Mouse (Mus musculus): ENCODE measurements around the gene Tcte1. TPM values are rescaled to one million over a fixed set of nuclear protein-coding genes. Genes with fewer than 3 reads are reported as not detected.
A peak's percentile ranks its signal among the peaks of the same experiment; 100 is the strongest.

The Tcte1 gene
- polyA plus RNA-seq, 1 experiment from 2014 or later = 8.5 TPM

DNA sequence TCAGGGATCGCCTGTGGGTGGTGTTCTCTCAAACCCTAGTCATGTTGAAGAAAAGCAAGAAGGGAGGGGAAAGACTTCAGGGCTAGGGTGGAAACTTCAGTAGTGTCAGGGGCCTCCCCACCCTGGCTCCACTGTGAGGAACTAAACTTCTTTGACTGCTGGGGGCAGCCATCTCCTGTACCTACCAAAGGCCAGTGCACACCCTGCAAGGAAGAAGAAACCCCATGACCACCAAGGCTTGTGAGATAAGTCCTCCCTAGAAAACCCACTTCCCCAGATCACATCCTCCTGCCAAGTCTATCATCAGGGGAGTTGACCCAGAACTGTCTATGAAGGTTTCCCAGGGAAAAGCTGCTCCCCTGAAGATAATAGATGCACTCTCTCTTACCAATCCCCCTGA, 31.2 kb downstream of the Tcte1 start:
- no peak overlapping the region for H3K4me3 ChIP-seq (ENCODE audit: low read depth, low read length)
- peaks cover 7% of the 10 kb centered on the region; the same call in 1 of the 2 replicates for H3K27me3 ChIP-seq (replicated peaks; ENCODE audit: control insufficient read depth, insufficient read depth, low read length)
- H3K9me3 ChIP-seq (replicated peaks; ENCODE audit: control insufficient read depth, low read length) = no peaks in the 10 kb centered on the region
- H3K27ac ChIP-seq (ENCODE audit: low read depth, low read length) = no peak overlapping the region
- H3K36me3 ChIP-seq (ENCODE audit: control insufficient read depth, insufficient read depth, low read length) = no peaks in the 10 kb centered on the region
- H3K4me1 ChIP-seq (ENCODE audit: control insufficient read depth, insufficient read depth, low read length) = no peaks in the 10 kb centered on the region; the same call in 1 of the 2 replicates
- 61% methylated on average over 1 of the region's 1 CpGs for WGBS
- no peak for ATAC-seq
- H3K4me2 ChIP-seq (ENCODE audit: low read length) = no peak overlapping the region
- no peak for DNase-seq (ENCODE audit: low spot score)
- H3K9ac ChIP-seq (ENCODE audit: low read length) = no peak overlapping the region

DNA sequence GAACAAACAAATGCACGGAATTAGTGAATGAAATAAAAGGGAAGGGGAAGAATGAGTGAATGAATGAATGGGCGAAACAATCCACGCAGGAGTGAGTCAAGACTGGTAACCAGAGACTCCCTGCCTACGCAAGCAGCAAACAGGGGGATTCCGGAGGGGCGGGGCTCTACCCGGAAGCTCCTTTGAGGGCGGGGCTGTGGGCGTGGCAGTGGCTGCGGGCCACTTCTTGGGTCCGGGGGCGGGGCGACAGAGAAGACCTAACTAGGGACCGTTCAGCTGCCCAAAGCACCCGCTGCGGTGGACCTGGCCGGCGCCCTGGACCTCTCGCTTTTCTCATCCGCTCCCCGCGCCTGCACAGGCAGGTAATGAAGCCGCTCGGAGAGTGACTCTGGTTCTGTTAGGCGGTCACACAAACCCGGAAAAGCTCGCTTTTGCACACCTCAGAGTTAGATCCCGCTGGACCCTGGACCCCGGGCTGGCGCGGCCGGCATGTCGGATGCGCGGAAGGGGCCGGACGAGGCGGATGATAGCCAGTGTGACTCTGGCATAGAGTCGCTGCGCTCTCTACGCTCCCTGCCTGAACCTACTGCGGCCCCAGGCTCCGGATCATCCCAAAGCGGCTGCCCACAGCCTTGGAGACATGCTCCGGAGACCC, 32.3 kb downstream of the Tcte1 start, which contains the start of gene Nfkbie:
Nfkbie (plus strand) TSS at position 252 of the 655 bp plus-strand sequence.
- under 1% methylated on average over 45 of the region's 45 CpGs for WGBS
- Histone ChIP-seq H3K27ac (ENCODE audit: low read depth, low read length) (no peak within 1 kb of the TSS), H3K4me2 (ENCODE audit: low read length) (peak within 1 kb of the TSS; percentile 95), H3K9me3 (replicated peaks; ENCODE audit: control insufficient read depth, low read length) (no peaks in the 10 kb centered on the region), H3K9ac (ENCODE audit: low read length) (peak within 1 kb of the TSS; percentile 75), H3K4me3 (ENCODE audit: low read depth, low read length) (peak within 1 kb of the TSS; percentile 58), H3K27me3 (replicated peaks; ENCODE audit: control insufficient read depth, insufficient read depth, low read length) (peaks cover 7% of the 10 kb centered on the region; the same call in 1 of the 2 replicates), H3K4me1 (ENCODE audit: control insufficient read depth, insufficient read depth, low read length) (no peaks in the 10 kb centered on the region), H3K36me3 (ENCODE audit: control insufficient read depth, insufficient read depth, low read length) (no peaks in the 10 kb centered on the region)
- ATAC-seq (peak; percentile 80), DNase-seq (ENCODE audit: low spot score) (peak; percentile 92)

DNA sequence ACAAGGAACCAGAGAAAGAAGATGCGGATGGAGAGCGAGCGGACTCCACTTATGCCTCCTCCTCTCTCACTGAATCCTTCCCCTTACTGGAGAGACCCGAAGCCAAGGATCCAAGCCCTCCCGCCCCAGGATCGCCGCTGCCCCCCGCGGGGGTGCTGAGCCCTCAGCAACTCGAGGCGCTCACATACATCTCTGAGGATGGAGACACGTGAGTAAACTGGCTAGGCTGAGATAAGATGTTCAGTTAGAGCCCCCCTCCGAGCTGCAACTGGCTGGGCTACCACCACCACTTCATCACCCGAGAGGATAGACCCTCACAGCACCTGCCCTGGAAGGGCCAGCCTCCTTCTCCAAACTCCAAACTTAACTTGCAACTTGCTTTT, 32.9 kb downstream of the Tcte1 start:
- no peak overlapping the region for H3K27ac ChIP-seq (ENCODE audit: low read depth, low read length)

DNA sequence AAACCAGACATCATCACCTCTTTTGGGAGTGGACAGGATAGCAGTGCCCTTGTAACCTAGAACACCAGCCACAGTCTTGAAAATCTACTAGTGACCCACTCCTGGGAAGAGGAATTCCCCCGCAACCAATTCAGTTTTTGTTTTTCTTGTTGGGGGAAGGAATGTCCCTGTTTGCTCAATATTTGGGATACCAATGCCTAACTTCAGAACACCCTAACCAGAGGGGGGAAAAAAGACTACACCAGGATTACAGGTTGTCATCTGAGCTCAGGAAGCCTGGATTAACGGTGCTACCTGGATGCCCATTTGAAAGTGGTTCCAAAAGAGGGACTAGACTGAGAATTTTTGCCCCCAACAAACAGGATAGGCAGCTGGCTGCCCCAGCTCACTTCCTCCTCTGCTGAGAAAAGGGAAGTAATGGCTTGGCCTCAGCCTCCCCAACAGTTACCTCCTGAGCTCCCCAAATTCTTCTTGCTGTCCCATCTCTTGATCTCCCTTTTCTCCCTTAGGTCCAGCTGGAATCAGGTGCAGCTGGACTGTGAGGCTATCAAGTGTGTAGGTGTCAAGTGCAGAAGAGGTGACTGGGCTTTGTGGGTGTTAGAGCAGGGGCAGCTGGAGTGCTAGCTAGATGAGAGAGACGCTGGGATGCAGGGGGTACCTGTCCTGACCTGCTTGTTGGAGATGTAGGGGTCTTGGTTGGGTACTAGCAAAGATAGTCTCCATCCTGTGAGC, 33.4 kb downstream of the Tcte1 start:
- WGBS = 73% methylated on average over 3 of the region's 3 CpGs
- H3K4me3 ChIP-seq (ENCODE audit: low read depth, low read length) = 0 out of 2 replicates have a peak overlapping the region, but pooled peaks have one; percentile 58
- peak overlapping the region; percentile 95 for H3K4me2 ChIP-seq (ENCODE audit: low read length)
- no peaks in the 10 kb centered on the region for H3K36me3 ChIP-seq (ENCODE audit: control insufficient read depth, insufficient read depth, low read length)
- H3K27me3 ChIP-seq (replicated peaks; ENCODE audit: control insufficient read depth, insufficient read depth, low read length) = peaks cover 7% of the 10 kb centered on the region; the same call in 1 of the 2 replicates
- H3K9ac ChIP-seq (ENCODE audit: low read length) = no peak overlapping the region
- no peaks in the 10 kb centered on the region for H3K9me3 ChIP-seq (replicated peaks; ENCODE audit: control insufficient read depth, low read length)
- no peak for DNase-seq (ENCODE audit: low spot score)
- no peak for ATAC-seq
- no peak overlapping the region for H3K27ac ChIP-seq (ENCODE audit: low read depth, low read length)
- no peaks in the 10 kb centered on the region for H3K4me1 ChIP-seq (ENCODE audit: control insufficient read depth, insufficient read depth, low read length)

More for the DNA sequence above, 32.9 kb downstream of the Tcte1 start:
- Histone ChIP-seq H3K4me2 (ENCODE audit: low read length) (peak overlapping the region; percentile 95), H3K36me3 (ENCODE audit: control insufficient read depth, insufficient read depth, low read length) (no peaks in the 10 kb centered on the region), H3K9ac (ENCODE audit: low read length) (peak overlapping the region; percentile 75), H3K4me3 (ENCODE audit: low read depth, low read length) (peak overlapping the region; percentile 58), H3K27me3 (replicated peaks; ENCODE audit: control insufficient read depth, insufficient read depth, low read length) (peaks cover 7% of the 10 kb centered on the region; the same call in 1 of the 2 replicates), H3K9me3 (replicated peaks; ENCODE audit: control insufficient read depth, low read length) (no peaks in the 10 kb centered on the region), H3K4me1 (ENCODE audit: control insufficient read depth, insufficient read depth, low read length) (no peaks in the 10 kb centered on the region)
- ATAC-seq (no peak), DNase-seq (ENCODE audit: low spot score) (no peak)
- WGBS = 2% methylated on average over 14 of the region's 14 CpGs

DNA sequence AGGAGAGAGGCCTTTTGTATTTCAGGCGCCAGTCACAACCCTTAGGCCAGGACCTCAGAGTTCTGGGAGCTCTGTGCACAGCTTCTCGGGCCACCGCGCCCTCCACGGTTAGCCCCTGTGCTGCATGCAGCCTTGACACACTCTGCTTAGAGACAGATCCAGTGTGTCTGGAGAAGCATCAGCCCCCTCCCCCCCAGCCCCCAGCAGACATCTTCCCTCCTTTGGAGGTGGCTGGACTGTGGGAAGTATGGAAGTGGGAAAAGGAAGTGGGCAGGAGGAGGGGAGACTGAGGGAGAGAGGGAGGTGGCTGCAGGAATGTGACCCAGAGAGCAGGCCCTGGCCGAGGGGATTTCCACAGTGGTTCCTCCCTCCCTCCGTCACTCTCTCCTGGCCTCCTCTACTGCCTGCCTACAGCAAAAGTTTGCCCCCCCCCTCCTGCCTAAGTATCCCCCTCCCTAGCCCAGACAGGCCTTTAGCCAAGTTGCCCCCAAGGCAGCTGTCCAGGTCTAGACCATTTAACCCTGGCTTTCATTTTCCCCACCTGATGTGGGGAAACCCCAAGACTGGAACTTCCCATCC, 34.1 kb downstream of the Tcte1 start:
- Histone ChIP-seq H3K9me3 (replicated peaks; ENCODE audit: control insufficient read depth, low read length) (no peaks in the 10 kb centered on the region), H3K4me1 (ENCODE audit: control insufficient read depth, insufficient read depth, low read length) (no peaks in the 10 kb centered on the region), H3K27me3 (replicated peaks; ENCODE audit: control insufficient read depth, insufficient read depth, low read length) (peaks cover 7% of the 10 kb centered on the region; the same call in 1 of the 2 replicates), H3K9ac (ENCODE audit: low read length) (no peak overlapping the region; the same call in 1 of the 2 replicates), H3K27ac (ENCODE audit: low read depth, low read length) (no peak overlapping the region), H3K4me3 (ENCODE audit: low read depth, low read length) (no peak overlapping the region), H3K36me3 (ENCODE audit: control insufficient read depth, insufficient read depth, low read length) (no peaks in the 10 kb centered on the region), H3K4me2 (ENCODE audit: low read length) (no peak overlapping the region)
- DNase-seq (ENCODE audit: low spot score) = no peak
- no peak for ATAC-seq
- 80% methylated on average over 7 of the region's 7 CpGs for WGBS

DNA sequence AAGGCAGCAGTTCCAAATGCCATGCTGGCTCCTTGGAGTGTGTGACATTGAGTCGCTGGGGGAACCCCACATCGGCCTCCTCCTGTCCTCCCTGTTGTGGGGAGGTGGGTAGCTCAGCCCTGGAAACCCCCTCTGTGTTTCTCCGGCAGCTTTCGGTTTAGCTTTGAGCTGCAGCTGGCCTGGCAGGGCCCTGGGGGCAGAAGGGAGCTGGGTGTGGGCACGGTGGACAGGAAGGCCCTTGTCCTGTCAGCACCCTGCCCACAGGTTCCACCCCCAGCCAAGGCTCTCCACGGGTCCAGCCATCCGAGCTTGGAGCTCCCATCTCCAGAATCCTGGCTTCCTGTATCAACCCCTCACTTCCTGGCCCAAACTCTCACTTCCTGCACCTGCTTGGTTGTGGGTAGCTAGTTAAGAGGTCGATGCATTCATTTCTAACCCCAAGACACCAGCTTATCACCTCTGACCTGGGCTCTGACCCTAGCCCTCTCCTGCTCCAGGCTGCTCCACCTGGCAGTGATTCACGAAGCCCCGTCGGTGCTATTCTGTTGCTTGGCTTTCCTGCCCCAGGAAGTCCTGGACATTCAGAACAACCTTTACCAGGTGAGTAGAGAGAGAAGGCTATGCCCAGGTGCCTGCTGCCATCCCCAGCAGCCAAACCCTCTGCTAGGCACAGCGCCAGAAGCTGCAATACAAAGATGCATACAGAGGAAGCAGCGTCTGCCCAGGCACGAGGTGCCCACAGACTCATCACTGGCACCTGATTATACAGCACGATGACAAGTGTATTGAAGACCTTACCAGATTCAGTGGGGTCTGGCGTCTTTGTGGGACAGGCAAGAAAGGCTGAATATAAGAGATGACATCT, 35.0 kb downstream of the Tcte1 start:
- WGBS = 70% methylated on average over 16 of the region's 16 CpGs
- ATAC-seq (no peak), DNase-seq (ENCODE audit: low spot score) (no peak)
- no peaks in the 10 kb centered on the region for H3K9me3 ChIP-seq (replicated peaks; ENCODE audit: control insufficient read depth, low read length)
- no peak overlapping the region for H3K27ac ChIP-seq (ENCODE audit: low read depth, low read length)
- H3K9ac ChIP-seq (ENCODE audit: low read length) = peak overlapping the region; percentile 25; the same call in 1 of the 2 replicates
- no peak overlapping the region for H3K4me3 ChIP-seq (ENCODE audit: low read depth, low read length)
- H3K27me3 ChIP-seq (replicated peaks; ENCODE audit: control insufficient read depth, insufficient read depth, low read length) = peaks cover 7% of the 10 kb centered on the region; the same call in 1 of the 2 replicates
- H3K36me3 ChIP-seq (ENCODE audit: control insufficient read depth, insufficient read depth, low read length) = no peaks in the 10 kb centered on the region
- H3K4me2 ChIP-seq (ENCODE audit: low read length) = no peak overlapping the region
- no peaks in the 10 kb centered on the region for H3K4me1 ChIP-seq (ENCODE audit: control insufficient read depth, insufficient read depth, low read length)

- ATAC-seq = no peak
- H3K36me3 ChIP-seq (ENCODE audit: control insufficient read depth, insufficient read depth, low read length) = no peaks in the 10 kb centered on the region
- no peak overlapping the region for H3K4me3 ChIP-seq (ENCODE audit: low read depth, low read length)
- no peaks in the 10 kb centered on the region for H3K9me3 ChIP-seq (replicated peaks; ENCODE audit: control insufficient read depth, low read length)
- peaks cover 7% of the 10 kb centered on the region; the same call in 1 of the 2 replicates for H3K27me3 ChIP-seq (replicated peaks; ENCODE audit: control insufficient read depth, insufficient read depth, low read length)
- no peak overlapping the region for H3K9ac ChIP-seq (ENCODE audit: low read length)
- no peak overlapping the region for H3K27ac ChIP-seq (ENCODE audit: low read depth, low read length)
- no peak overlapping the region for H3K4me2 ChIP-seq (ENCODE audit: low read length)
- peaks cover 5% of the 10 kb centered on the region for H3K4me1 ChIP-seq (ENCODE audit: control insufficient read depth, insufficient read depth, low read length)
- no peak for DNase-seq (ENCODE audit: low spot score)
- WGBS = 83% methylated on average over 15 of the region's 15 CpGs
These were observed 36.7 kb downstream of the Tcte1 start for GRCm38 (mm10) chr17:45559732-45560525.

DNA sequence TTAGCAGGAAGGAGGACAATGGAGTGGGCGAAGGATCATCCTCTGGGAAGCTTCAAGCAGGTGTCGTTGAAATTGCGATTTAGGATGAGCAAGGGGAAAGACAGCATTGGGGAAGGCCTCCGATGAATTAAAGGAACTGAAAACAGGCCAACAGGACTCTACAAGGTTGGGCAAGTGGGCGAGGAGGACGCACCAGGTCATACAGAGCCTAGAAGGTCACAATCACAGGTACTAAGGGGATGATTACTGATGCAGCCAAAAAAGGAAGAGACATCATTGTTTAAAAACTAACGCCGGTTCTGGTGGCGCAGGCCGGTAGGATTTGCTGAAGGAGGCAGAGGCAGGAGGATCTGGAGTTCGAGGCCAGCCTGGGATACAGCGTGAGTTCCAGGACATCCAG, 40.0 kb downstream of the Tcte1 start:
- H3K4me2 ChIP-seq (ENCODE audit: low read length) = peak overlapping the region; percentile 98; the same call in 1 of the 2 replicates

More for the DNA sequence above, 40.0 kb downstream of the Tcte1 start:
- WGBS = 79% methylated on average over 12 of the region's 12 CpGs
- Histone ChIP-seq H3K4me3 (ENCODE audit: low read depth, low read length) (no peak overlapping the region), H3K9ac (ENCODE audit: low read length) (no peak overlapping the region), H3K9me3 (replicated peaks; ENCODE audit: control insufficient read depth, low read length) (no peaks in the 10 kb centered on the region), H3K36me3 (ENCODE audit: control insufficient read depth, insufficient read depth, low read length) (peaks cover 33% of the 10 kb centered on the region), H3K27ac (ENCODE audit: low read depth, low read length) (no peak overlapping the region), H3K27me3 (replicated peaks; ENCODE audit: control insufficient read depth, insufficient read depth, low read length) (no peaks in the 10 kb centered on the region), H3K4me1 (ENCODE audit: control insufficient read depth, insufficient read depth, low read length) (peaks cover 8% of the 10 kb centered on the region)
- DNase-seq (ENCODE audit: low spot score) = no peak
- ATAC-seq = no peak

Measured in forebrain, embryonic 14.5 days (tissue).